Mouse (Mus musculus) heart, embryonic 12.5 days (tissue): ENCODE measurements around the gene Mxd3. TPM values are rescaled to one million over a fixed set of nuclear protein-coding genes. Genes with fewer than 3 reads are reported as not detected.

ENCODE experiments used
- ATAC-seq: fragments of 200-750 bp; cut with Nextera tagmentation; 2 replicates; pipeline ENCODE4 v1.8.0; 2017; ENCODE audit warnings: moderate TSS enrichment, moderate library complexity; ENCODE audit not compliant: insufficient number of reproducible peaks, low FRiP score
- H3K27ac ChIP-seq: fragments of 300-500 bp; sonication (generic); 2 replicates; pipeline ENCODE4 v1.5.1; 2016; ENCODE audit warnings: mild to moderate bottlenecking, moderate library complexity; ENCODE audit not compliant: poor library complexity, severe bottlenecking
- H3K27me3 ChIP-seq: fragments of 300-500 bp; sonication (generic); replicated peaks from 2 replicates; pipeline ENCODE4 v1.6.1; 2016; ENCODE audit warnings: mild to moderate bottlenecking, moderate library complexity
- H3K36me3 ChIP-seq: fragments of 300-500 bp; sonication (generic); 2 replicates; pipeline ENCODE4 v1.6.1; 2016; ENCODE audit warnings: mild to moderate bottlenecking, moderate library complexity
- H3K4me1 ChIP-seq: fragments of 300-500 bp; sonication (generic); replicated peaks from 2 replicates; pipeline ENCODE4 v1.6.1; 2016; ENCODE audit warnings: mild to moderate bottlenecking
- H3K4me2 ChIP-seq: fragments of 300-500 bp; sonication (generic); 2 replicates; pipeline ENCODE4 v1.6.1; 2016; ENCODE audit warnings: mild to moderate bottlenecking, moderate library complexity
- H3K4me3 ChIP-seq: fragments of 300-500 bp; sonication (generic); 2 replicates; pipeline ENCODE4 v1.5.1; 2016; ENCODE audit warnings: mild to moderate bottlenecking
- H3K9ac ChIP-seq: fragments of 300-500 bp; sonication (generic); 2 replicates; pipeline ENCODE4 v1.6.1; 2016; ENCODE audit warnings: mild to moderate bottlenecking, moderate library complexity
- H3K9me3 ChIP-seq: fragments of 300-500 bp; sonication (generic); replicated peaks from 2 replicates; pipeline ENCODE4 v1.6.1; 2016; ENCODE audit warnings: mild to moderate bottlenecking, moderate library complexity
- WGBS: fragments of 180-500 bp; shearing (Covaris S2); methylation state at CpG from one replicate; pipeline ENCODE4 v1.1.7; 2016; 5-methylcytosine and 5-hydroxymethylcytosine counted together
- polyA plus RNA-seq: library from polyadenylated mRNA; unstranded; fragments of >200 nt; fragmentation: Nextera tagmentation; extraction: Ambion mirVana; gene quantifications from 2 replicates; pipeline ENCODE4 v1.2.1, GENCODE M21; 2016

Mxd3 gene
- 14.7 and 15.2 TPM in 2 replicates for polyA plus RNA-seq

- H3K27ac ChIP-seq = peak within 1 kb of the TSS; percentile 84
- under 1% methylated on average over 76 of the region's 82 CpGs for WGBS
- peaks cover 38% of the 10 kb centered on the region for H3K4me1 ChIP-seq
- peak within 1 kb of the TSS; percentile 70 for H3K9ac ChIP-seq
- H3K4me3 ChIP-seq = peak within 1 kb of the TSS; percentile 62
- H3K27me3 ChIP-seq = no peaks in the 10 kb centered on the region
- H3K9me3 ChIP-seq = no peaks in the 10 kb centered on the region
- H3K4me2 ChIP-seq = peak within 1 kb of the TSS; percentile 89
- peaks cover 17% of the 10 kb centered on the region for H3K36me3 ChIP-seq
- peak; percentile 90 for ATAC-seq
Observed at GRCm38 (mm10) chr13:55329683-55330566, at the start of gene Mxd3. TSS of gene Mxd3 (minus strand) at chr13:55329823.

- H3K27ac ChIP-seq = no peak overlapping the region
- peak; percentile 40; the same call in 1 of the 2 replicates for ATAC-seq
- H3K9me3 ChIP-seq = no peaks in the 10 kb centered on the region
- 0 out of 2 replicates have a peak, but pooled peaks cover 4% of the 10 kb centered on the region for H3K4me1 ChIP-seq
- WGBS = 4% methylated on average over 32 of the region's 32 CpGs
- H3K27me3 ChIP-seq = peaks cover 86% of the 10 kb centered on the region
- H3K4me3 ChIP-seq = no peak overlapping the region
- H3K36me3 ChIP-seq = no peaks in the 10 kb centered on the region
- H3K9ac ChIP-seq = no peak overlapping the region
- H3K4me2 ChIP-seq = 0 out of 2 replicates have a peak overlapping the region, but pooled peaks have one; percentile 13
Observed at GRCm38 (mm10) chr13:55378907-55379580, 49.4 kb upstream of the Mxd3 start.

GRCm38 (mm10) chr13:55375877-55376276, 46.3 kb upstream of the Mxd3 start:
- H3K4me1 ChIP-seq = 0 out of 2 replicates have a peak, but pooled peaks cover 4% of the 10 kb centered on the region
- peaks cover 86% of the 10 kb centered on the region for H3K27me3 ChIP-seq
- no peak overlapping the region for H3K4me2 ChIP-seq
- ATAC-seq = no peak
- no peak overlapping the region for H3K4me3 ChIP-seq
- WGBS = 72% methylated on average over 2 of the region's 2 CpGs
- no peaks in the 10 kb centered on the region for H3K9me3 ChIP-seq
- no peak overlapping the region for H3K9ac ChIP-seq
- H3K36me3 ChIP-seq = no peaks in the 10 kb centered on the region
- H3K27ac ChIP-seq = no peak overlapping the region

- Histone ChIP-seq H3K4me2 (no peak overlapping the region), H3K9me3 (no peaks in the 10 kb centered on the region), H3K9ac (no peak overlapping the region), H3K27me3 (peaks cover 81% of the 10 kb centered on the region), H3K4me1 (peaks cover 11% of the 10 kb centered on the region), H3K27ac (no peak overlapping the region), H3K4me3 (no peak overlapping the region), H3K36me3 (no peaks in the 10 kb centered on the region)
- no peak for ATAC-seq
- 63% methylated on average over 6 of the region's 6 CpGs for WGBS
Observed at GRCm38 (mm10) chr13:55374206-55374924, 44.7 kb upstream of the Mxd3 start.

GRCm38 (mm10) chr13:55371740-55372139, 42.1 kb upstream of the Mxd3 start:
- Histone ChIP-seq H3K27ac (no peak overlapping the region), H3K4me1 (peaks cover 11% of the 10 kb centered on the region), H3K4me3 (no peak overlapping the region), H3K9me3 (no peaks in the 10 kb centered on the region), H3K36me3 (no peaks in the 10 kb centered on the region), H3K9ac (no peak overlapping the region), H3K4me2 (no peak overlapping the region), H3K27me3 (peaks cover 73% of the 10 kb centered on the region)
- 49% methylated on average over 5 of the region's 5 CpGs for WGBS
- no peak for ATAC-seq

DNA sequence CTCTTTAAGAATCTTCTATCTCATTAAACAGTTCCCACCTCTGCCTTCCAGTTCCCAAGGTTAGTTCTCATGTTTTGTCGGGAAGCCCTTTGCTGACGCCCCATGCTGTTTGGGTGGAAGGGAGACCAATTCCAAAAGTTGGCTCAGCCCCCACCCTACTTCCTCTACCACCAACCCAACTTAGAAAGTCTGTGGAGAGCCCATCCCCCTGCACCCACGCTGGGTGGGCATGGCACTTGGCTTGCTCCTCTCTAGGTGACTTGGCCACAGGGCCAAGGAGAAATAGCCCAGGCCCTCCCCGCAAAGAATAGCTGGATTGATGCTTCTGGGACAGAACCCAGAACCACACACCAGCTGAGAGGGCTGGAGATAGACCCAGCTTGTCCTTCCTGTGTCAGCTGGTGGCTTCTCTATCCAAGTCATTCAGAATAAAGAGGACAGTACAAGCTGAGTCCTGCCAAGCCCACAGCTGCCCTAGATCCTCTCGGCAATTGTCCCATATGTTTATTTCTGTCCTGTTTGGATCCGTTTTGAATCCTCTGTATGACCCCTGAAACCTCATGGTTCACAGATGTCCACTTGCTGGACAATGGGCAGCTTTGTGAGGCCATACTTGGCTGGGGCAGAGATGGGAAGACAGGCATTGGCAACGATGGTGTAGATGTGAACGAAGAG, 41.5 kb upstream of the Mxd3 start:
- no peak for ATAC-seq
- H3K9me3 ChIP-seq = no peaks in the 10 kb centered on the region
- 67% methylated on average over 8 of the region's 8 CpGs for WGBS
- no peak overlapping the region for H3K4me3 ChIP-seq
- H3K4me1 ChIP-seq = peaks cover 11% of the 10 kb centered on the region
- H3K27me3 ChIP-seq = peaks cover 73% of the 10 kb centered on the region
- H3K36me3 ChIP-seq = no peaks in the 10 kb centered on the region
- no peak overlapping the region for H3K4me2 ChIP-seq
- no peak overlapping the region for H3K27ac ChIP-seq
- H3K9ac ChIP-seq = no peak overlapping the region

GRCm38 (mm10) chr13:55370234-55370633, 40.6 kb upstream of the Mxd3 start:
- peaks cover 11% of the 10 kb centered on the region for H3K4me1 ChIP-seq
- H3K9me3 ChIP-seq = no peaks in the 10 kb centered on the region
- 41% methylated on average over 3 of the region's 3 CpGs for WGBS
- H3K36me3 ChIP-seq = no peaks in the 10 kb centered on the region
- no peak; the same call in 1 of the 2 replicates for ATAC-seq
- H3K27ac ChIP-seq = no peak overlapping the region
- no peak overlapping the region for H3K9ac ChIP-seq
- no peak overlapping the region for H3K4me3 ChIP-seq
- H3K4me2 ChIP-seq = no peak overlapping the region
- peaks cover 66% of the 10 kb centered on the region for H3K27me3 ChIP-seq

- WGBS = 53% methylated on average over 13 of the region's 13 CpGs
- H3K36me3 ChIP-seq = no peaks in the 10 kb centered on the region
- peaks cover 62% of the 10 kb centered on the region for H3K27me3 ChIP-seq
- H3K9me3 ChIP-seq = no peaks in the 10 kb centered on the region
- no peak within 1 kb of the TSS for H3K27ac ChIP-seq
- H3K4me2 ChIP-seq = peak within 1 kb of the TSS; percentile 16; the same call in 1 of the 2 replicates
- H3K9ac ChIP-seq = no peak within 1 kb of the TSS
- H3K4me1 ChIP-seq = peaks cover 11% of the 10 kb centered on the region
- H3K4me3 ChIP-seq = no peak within 1 kb of the TSS
- 0 out of 2 replicates have a peak, but pooled peaks have one; percentile 34 for ATAC-seq
Observed at GRCm38 (mm10) chr13:55369531-55370114, 40.0 kb upstream of the Mxd3 start, which contains the start of gene Rgs14. TSS of gene Rgs14 (plus strand) at chr13:55369732.

DNA sequence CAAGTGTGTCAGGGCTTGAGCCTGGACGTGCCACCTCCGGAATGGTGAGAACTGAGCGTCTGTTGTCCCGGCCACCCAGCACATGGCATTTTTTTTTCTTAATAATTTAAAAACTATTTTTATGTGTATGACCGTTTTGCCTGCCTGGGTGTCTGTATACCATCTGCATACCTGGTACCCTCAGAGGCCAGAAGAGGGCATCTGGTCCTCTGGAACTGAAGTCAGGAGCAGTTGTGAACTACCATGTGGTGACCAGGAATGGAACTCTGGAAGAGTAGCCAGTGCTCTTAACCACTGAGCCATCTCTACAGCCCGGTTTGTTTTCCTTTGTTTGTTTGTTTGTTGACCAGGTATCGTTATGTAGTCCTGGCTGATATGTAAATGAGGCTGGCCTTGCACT, 38.8 kb upstream of the Mxd3 start:
- Histone ChIP-seq H3K27me3 (peaks cover 50% of the 10 kb centered on the region), H3K9me3 (no peaks in the 10 kb centered on the region), H3K4me2 (no peak overlapping the region), H3K36me3 (no peaks in the 10 kb centered on the region), H3K27ac (no peak overlapping the region), H3K4me1 (peaks cover 11% of the 10 kb centered on the region), H3K9ac (no peak overlapping the region), H3K4me3 (no peak overlapping the region)
- no peak for ATAC-seq
- WGBS = 74% methylated on average over 7 of the region's 7 CpGs

DNA sequence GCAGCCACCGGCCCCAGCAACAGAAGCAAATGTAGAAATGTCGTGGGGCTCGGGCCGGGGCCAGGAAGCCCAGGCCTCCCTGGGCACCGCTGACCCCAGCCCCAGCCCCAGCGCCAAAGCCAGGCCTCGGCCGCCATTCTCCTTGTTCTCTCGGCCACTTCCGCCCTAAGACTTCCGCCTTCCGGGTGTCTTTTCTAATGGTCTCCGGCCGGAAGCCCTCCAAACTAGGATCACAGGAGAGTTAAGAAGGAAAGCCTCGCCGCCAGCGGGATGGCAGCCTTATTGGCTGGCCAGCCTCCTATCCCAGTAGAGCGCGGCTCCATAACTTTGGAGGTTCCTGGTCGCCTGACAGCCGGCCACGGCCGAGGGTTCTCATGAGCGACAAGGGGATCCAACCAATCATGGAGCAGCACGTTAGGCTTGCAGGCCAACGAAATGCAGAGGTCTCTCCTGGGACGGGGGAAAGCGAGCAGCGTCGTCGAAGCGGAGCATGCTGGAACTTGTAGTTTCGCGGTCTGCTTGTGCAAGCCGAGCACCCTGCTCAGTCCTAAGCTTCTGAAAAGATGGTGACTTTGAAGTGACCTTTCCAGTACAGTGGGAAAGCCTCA, 32.9 kb upstream of the Mxd3 start, which contains the start of gene Lman2:
Gene Lman2, minus strand, starts transcription at position 331 of the 608 bp plus-strand sequence.
- Histone ChIP-seq H3K27me3 (peaks cover 4% of the 10 kb centered on the region; the same call in 1 of the 2 replicates), H3K9me3 (no peaks in the 10 kb centered on the region), H3K4me2 (peak within 1 kb of the TSS; percentile 95), H3K27ac (peak within 1 kb of the TSS; percentile 77), H3K4me1 (peaks cover 21% of the 10 kb centered on the region), H3K4me3 (peak within 1 kb of the TSS; percentile 95), H3K9ac (peak within 1 kb of the TSS; percentile 87), H3K36me3 (peaks cover 32% of the 10 kb centered on the region)
- ATAC-seq = peak; percentile 97
- WGBS = under 1% methylated on average over 35 of the region's 35 CpGs
